Mouse (Mus musculus) midbrain, embryonic 13.5 days (tissue): ENCODE measurements around the gene Espnl. TPM values are rescaled to one million over a fixed set of nuclear protein-coding genes. Genes with fewer than 3 reads are reported as not detected.
A peak's percentile ranks its signal among the peaks of the same experiment; 100 is the strongest.

Experiments
- ATAC-seq: fragments of 200-750 bp; cut with Nextera tagmentation; 2 replicates; pipeline ENCODE4 v1.8.0; 2017; ENCODE audit warnings: mild to moderate bottlenecking, moderate TSS enrichment, moderate library complexity
- H3K27ac ChIP-seq: fragments of 300-500 bp; sonication (generic); 2 replicates; pipeline ENCODE4 v1.5.1; 2015; ENCODE audit warnings: inconsistent platforms, mild to moderate bottlenecking, moderate library complexity
- H3K27me3 ChIP-seq: fragments of 300-500 bp; sonication (generic); 2 replicates; pipeline ENCODE4 v1.6.1; 2015; ENCODE audit warnings: mild to moderate bottlenecking, inconsistent platforms
- H3K36me3 ChIP-seq: fragments of 300-500 bp; sonication (generic); 2 replicates; pipeline ENCODE4 v1.6.1; 2015; ENCODE audit warnings: mild to moderate bottlenecking, inconsistent platforms
- H3K4me1 ChIP-seq: fragments of 300-500 bp; sonication (generic); replicated peaks from 2 replicates; pipeline ENCODE4 v1.6.1; 2015; ENCODE audit warnings: inconsistent platforms
- H3K4me2 ChIP-seq: fragments of 300-500 bp; sonication (generic); replicated peaks from 2 replicates; pipeline ENCODE4 v1.6.1; 2015; ENCODE audit warnings: moderate library complexity, mild to moderate bottlenecking, inconsistent platforms
- H3K4me3 ChIP-seq: fragments of 300-500 bp; sonication (generic); replicated peaks from 2 replicates; pipeline ENCODE4 v1.5.1; 2015; ENCODE audit warnings: mild to moderate bottlenecking, inconsistent platforms
- H3K9ac ChIP-seq: fragments of 300-500 bp; sonication (generic); replicated peaks from 2 replicates; pipeline ENCODE4 v1.6.1; 2015; ENCODE audit warnings: mild to moderate bottlenecking, inconsistent platforms
- H3K9me3 ChIP-seq: fragments of 300-500 bp; sonication (generic); 2 replicates; pipeline ENCODE4 v1.6.1; 2016; ENCODE audit warnings: mild to moderate bottlenecking, inconsistent platforms
- WGBS: fragments of 180-500 bp; shearing (Covaris S2); methylation state at CpG from one replicate; pipeline ENCODE4 v1.1.7; 2015; 5-methylcytosine and 5-hydroxymethylcytosine counted together
- polyA plus RNA-seq: library from polyadenylated mRNA; unstranded; fragments of >200 nt; fragmentation: Nextera tagmentation; extraction: Ambion mirVana; gene quantifications from 2 replicates; pipeline ENCODE4 v1.2.1, GENCODE M21; 2015

Espnl gene
- polyA plus RNA-seq, 1 experiment from 2014 or later: 0.15 TPM

DNA sequence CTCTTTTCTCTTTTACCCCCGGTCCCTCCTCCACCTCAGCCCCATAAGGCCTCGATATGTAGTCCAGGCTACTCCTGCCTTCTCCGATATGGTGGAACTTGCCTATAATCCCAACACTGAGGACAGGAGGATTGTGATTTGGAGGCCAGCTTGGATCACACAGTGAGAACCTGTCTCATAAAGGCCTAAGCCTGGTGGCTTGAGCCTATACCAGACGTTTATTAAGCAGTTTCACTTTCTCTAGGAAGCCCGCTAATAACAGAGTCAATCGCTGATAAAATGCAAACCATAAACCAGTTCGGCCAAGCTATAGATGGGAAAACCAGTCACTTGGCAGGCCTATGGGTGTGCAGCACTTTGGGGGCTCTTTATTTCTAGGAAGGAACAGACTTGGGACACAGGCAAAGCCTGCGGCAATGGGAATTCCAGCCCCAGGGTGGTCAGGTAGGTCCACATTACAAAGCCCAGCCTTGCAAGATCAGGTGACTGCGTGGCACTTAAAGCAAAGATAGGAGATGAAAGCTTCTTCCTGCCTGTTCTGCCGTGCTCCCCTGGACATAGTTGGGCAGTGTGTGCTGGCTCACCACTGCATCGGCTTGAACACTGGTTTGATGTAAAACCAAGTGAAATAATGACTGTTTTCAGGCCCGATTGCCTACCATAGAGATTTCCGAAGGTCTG is 22.7 kb upstream of the Espnl start:
- H3K4me1 ChIP-seq: peaks cover 12% of the 10 kb centered on the region
- H3K4me2 ChIP-seq: peak overlapping the region; percentile 75
- no peak overlapping the region for H3K27ac ChIP-seq
- H3K36me3 ChIP-seq: peaks cover 8% of the 10 kb centered on the region; the same call in 1 of the 2 replicates
- H3K9me3 ChIP-seq: no peaks in the 10 kb centered on the region
- H3K9ac ChIP-seq: peak overlapping the region; percentile 84
- 84% methylated on average over 13 of the region's 13 CpGs for WGBS
- ATAC-seq: no peak
- H3K27me3 ChIP-seq: no peaks in the 10 kb centered on the region
- peak overlapping the region; percentile 86 for H3K4me3 ChIP-seq

DNA sequence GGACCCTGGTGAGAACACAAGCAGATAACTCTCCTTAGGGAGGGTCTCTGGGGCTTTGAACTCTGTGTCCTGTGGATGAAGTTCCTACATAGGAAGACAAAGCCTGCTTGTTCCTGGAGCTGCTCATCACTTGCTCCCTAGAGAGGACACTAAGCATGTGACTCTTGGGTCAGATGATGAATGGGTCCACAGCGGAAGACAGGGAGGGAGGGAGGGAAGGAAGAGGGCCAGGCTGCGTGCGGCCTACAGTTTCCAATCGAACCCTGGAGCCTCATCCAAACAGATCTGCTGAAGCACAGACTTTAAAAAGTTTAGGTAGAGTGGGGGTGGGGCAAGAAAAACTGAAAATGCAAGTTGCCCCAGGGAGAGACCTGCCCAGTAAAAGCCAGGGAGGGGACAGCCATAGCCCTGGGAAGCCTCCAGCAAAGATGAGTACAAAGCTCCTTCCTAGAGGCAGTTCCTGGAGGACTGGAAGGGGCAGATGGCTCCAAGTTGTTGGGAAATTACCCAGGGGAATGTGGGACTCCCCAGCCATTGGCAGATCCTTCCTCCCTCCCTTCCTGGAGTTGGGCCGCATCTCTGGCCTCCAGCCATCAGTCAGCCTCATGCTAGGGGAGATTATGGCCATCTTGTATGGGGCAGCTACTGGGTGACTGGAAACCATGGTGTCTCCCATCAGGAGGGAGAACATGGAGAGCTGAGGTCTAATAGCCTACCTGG is 22.0 kb upstream of the Espnl start:
- Histone ChIP-seq H3K9ac (no peak overlapping the region), H3K27me3 (no peaks in the 10 kb centered on the region), H3K4me1 (peaks cover 12% of the 10 kb centered on the region), H3K4me2 (no peak overlapping the region), H3K27ac (no peak overlapping the region), H3K36me3 (peaks cover 13% of the 10 kb centered on the region; the same call in 1 of the 2 replicates), H3K9me3 (no peaks in the 10 kb centered on the region), H3K4me3 (no peak overlapping the region)
- 93% methylated on average over 5 of the region's 5 CpGs for WGBS
- ATAC-seq: no peak

DNA sequence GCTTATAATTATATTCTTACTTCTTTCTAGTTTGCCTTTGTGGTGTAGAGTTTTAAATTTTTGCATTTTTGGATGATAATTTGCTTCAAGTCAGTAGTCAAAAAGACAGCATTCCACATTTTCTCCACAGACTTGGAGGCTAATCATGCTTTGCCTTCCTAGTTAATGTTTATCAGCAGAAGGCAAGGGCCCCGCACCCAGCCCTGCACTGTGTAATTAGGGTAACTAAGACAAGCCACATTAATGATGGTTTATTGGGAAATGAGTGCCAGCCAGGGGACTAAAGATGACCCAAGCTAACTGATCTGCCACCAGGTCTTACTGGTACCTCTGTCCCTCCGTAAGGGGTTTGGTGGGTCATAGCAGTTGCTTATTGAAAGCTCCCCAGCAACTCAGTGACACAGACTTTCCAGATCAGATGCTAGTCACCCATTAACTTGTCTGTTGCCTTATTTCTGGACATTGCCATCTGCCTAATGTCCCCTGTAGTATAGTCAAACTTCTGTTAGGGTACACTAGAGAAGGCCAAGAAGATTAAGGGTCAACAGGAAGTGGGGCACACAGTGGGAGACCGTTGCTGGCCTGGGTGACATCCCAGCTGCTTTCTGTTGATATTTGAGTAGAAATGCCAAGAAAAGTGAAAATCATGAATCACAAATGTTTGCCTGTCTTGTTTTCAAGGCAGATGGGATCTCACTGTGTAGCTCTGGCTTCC is 20.5 kb upstream of the Espnl start:
- no peak overlapping the region for H3K4me2 ChIP-seq
- WGBS: 94% methylated on average over 3 of the region's 3 CpGs
- H3K27ac ChIP-seq: no peak overlapping the region
- H3K4me1 ChIP-seq: peaks cover 12% of the 10 kb centered on the region
- no peak for ATAC-seq
- H3K9ac ChIP-seq: no peak overlapping the region
- H3K4me3 ChIP-seq: no peak overlapping the region
- H3K9me3 ChIP-seq: no peaks in the 10 kb centered on the region
- H3K27me3 ChIP-seq: no peaks in the 10 kb centered on the region
- H3K36me3 ChIP-seq: peaks cover 28% of the 10 kb centered on the region

DNA sequence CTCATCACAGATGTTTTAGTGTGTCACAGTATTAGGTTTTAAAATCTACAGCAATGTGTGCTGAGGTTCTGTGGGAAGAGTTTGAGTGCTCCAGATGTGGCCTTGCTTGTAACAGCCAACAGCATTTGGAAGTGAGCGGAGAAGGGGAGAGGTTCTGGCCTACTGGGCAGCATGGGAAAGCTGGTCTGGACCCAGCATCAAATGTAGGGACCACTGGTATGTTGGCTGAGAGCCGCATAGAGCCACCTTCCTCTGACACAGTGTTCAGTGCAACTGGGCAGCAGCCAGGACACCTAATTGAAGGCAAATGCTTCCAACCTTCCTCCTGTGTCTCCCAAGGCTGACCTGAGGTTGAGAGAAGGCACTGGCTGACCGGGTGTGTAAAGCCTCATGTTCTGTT is 19.9 kb upstream of the Espnl start:
- no peak for ATAC-seq
- H3K4me2 ChIP-seq: no peak overlapping the region
- no peak overlapping the region for H3K4me3 ChIP-seq
- H3K27ac ChIP-seq: no peak overlapping the region
- H3K9ac ChIP-seq: no peak overlapping the region
- WGBS: 89% methylated on average over 3 of the region's 3 CpGs
- no peaks in the 10 kb centered on the region for H3K27me3 ChIP-seq
- no peaks in the 10 kb centered on the region for H3K9me3 ChIP-seq
- H3K4me1 ChIP-seq: peaks cover 12% of the 10 kb centered on the region
- H3K36me3 ChIP-seq: peaks cover 30% of the 10 kb centered on the region

DNA sequence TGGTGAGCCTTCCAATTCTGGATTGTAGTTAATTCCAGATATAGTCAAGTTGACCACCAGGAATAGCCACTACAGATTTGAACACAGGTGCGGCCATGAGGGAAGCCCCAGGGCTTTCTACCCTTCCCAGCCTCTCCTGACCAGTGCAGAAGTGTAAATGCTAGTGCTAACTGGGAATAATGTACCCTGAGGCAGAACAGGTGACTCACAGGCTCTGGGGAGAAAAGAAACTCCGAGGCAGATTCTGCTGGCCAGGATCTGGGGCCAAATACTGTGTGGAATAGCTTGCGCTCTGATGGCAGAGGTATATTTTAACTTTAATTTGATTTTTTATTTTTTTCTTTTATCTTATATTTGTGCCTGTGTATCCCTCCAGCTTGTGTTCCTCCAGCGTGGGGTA is 17.3 kb upstream of the Espnl start:
- H3K4me3 ChIP-seq: no peak overlapping the region
- ATAC-seq: no peak
- no peaks in the 10 kb centered on the region for H3K9me3 ChIP-seq
- WGBS: 95% methylated on average over 4 of the region's 4 CpGs
- H3K27ac ChIP-seq: no peak overlapping the region
- H3K9ac ChIP-seq: no peak overlapping the region
- peaks cover 50% of the 10 kb centered on the region for H3K36me3 ChIP-seq
- no peaks in the 10 kb centered on the region for H3K27me3 ChIP-seq
- no peaks in the 10 kb centered on the region for H3K4me1 ChIP-seq
- no peak overlapping the region for H3K4me2 ChIP-seq

DNA sequence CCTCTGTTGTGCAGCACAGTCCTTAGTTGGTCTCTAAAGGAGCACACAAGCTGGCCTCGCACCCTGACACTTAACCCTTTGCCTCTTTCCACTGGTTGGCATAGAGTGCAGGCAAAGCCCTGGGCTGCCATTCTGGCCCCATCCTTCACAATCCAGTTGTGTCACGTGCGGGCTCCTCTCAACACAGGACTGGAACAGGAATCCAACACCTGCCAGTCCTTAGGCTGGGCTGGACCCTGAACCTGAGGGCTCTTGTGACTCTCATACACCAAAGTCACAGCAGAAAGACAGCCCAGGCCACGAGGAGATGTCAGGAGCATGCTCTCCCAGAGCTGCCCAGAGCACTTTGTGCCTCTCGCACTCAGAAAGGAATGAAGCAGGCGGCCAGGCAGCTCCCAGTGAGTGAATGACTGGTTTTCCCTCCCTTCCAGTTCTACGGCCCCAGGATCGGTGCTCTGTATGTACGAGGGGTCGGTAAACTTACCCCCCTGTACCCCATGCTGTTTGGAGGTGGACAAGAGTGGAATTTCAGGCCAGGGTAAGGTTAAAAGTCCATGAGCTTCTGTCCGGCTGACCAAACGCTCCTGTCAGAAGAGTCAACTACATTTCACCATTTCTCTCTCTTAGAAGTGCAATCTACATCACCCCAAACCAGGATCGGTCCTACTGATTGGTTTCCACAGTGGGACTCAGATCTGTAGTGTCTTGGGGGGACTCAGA is 12.3 kb upstream of the Espnl start:
- no peaks in the 10 kb centered on the region for H3K9me3 ChIP-seq
- peaks cover 8% of the 10 kb centered on the region for H3K4me1 ChIP-seq
- H3K27me3 ChIP-seq: no peaks in the 10 kb centered on the region
- no peak for ATAC-seq
- no peak overlapping the region for H3K4me3 ChIP-seq
- peaks cover 59% of the 10 kb centered on the region for H3K36me3 ChIP-seq
- H3K4me2 ChIP-seq: no peak overlapping the region
- 92% methylated on average over 13 of the region's 13 CpGs for WGBS
- no peak overlapping the region for H3K9ac ChIP-seq
- H3K27ac ChIP-seq: no peak overlapping the region

DNA sequence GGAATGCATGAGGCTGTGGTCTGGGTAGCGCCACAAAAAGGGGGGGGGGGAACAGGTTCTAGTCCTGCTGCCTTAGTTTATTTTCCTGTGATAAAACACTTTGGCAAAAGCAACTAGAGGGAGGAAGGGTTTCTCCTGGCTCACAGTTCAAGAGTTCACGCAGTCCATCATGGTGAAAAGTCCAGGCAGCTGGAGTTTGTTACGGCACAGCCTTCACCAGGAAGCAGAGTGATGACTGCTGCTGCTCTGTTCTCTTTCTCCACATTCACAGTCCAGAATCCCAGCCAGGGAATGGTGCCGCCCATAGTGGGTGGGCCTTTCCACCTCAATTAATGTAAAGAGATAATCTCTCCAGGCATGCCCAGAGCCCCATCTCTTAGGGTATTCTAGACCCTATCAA is 9.6 kb upstream of the Espnl start:
- Histone ChIP-seq H3K27ac (no peak overlapping the region), H3K4me2 (no peak overlapping the region), H3K9me3 (no peaks in the 10 kb centered on the region), H3K4me3 (no peak overlapping the region), H3K27me3 (no peaks in the 10 kb centered on the region), H3K4me1 (peaks cover 8% of the 10 kb centered on the region), H3K9ac (no peak overlapping the region), H3K36me3 (peaks cover 36% of the 10 kb centered on the region)
- ATAC-seq: no peak
- WGBS: 92% methylated on average over 4 of the region's 4 CpGs

DNA sequence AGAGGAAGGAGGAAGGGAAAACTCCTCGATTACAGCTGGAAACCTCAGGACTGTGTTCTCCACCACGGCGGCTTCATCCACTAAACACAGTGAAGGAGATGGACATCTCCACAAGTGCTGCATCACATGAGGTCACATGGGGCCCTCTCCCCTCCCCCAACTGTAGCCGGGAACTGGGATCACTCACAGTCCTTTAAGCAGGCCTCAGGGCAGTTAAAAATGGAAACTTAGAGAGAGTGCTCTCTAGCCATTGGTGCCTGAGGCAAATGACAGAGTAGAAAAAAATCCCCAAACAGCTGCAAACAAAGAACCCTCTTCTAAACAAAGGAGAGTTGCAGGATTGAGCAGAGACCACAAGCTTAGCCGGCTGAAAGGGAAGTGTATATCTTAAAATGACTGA is 8.6 kb upstream of the Espnl start:
- no peak overlapping the region for H3K4me3 ChIP-seq
- H3K9me3 ChIP-seq: no peaks in the 10 kb centered on the region
- no peaks in the 10 kb centered on the region for H3K27me3 ChIP-seq
- H3K36me3 ChIP-seq: peaks cover 33% of the 10 kb centered on the region
- H3K9ac ChIP-seq: no peak overlapping the region
- WGBS: 52% methylated on average over 5 of the region's 5 CpGs
- H3K4me1 ChIP-seq: peaks cover 8% of the 10 kb centered on the region
- 0 out of 2 replicates have a peak, but pooled peaks have one; percentile 14 for ATAC-seq
- 0 out of 2 replicates have a peak overlapping the region, but pooled peaks have one; percentile 17 for H3K27ac ChIP-seq
- no peak overlapping the region for H3K4me2 ChIP-seq

DNA sequence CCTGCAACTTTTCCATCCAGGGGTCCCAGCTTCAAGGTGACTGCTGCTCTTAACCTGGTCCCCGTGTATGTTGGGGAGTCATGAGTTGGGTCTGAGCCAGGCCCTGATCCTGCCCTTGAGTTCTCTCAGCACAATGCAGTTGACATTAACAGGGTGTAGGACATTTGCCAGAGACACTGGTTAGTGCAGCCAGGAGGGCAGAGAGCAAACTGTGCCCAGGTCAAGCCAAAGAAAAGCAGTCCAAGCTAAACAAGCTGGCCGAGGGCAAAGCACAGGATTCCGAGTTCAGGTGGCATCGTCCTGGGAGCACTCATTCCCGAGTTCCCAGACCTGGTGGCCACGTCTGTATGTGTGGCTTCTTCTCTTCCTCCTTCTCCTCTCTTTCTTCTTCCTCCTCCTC is 4.2 kb upstream of the Espnl start:
- no peaks in the 10 kb centered on the region for H3K9me3 ChIP-seq
- H3K4me3 ChIP-seq: no peak overlapping the region
- no peak overlapping the region for H3K27ac ChIP-seq
- H3K27me3 ChIP-seq: no peaks in the 10 kb centered on the region
- H3K4me2 ChIP-seq: no peak overlapping the region
- ATAC-seq: no peak
- peaks cover 8% of the 10 kb centered on the region for H3K4me1 ChIP-seq
- WGBS: 89% methylated on average over 6 of the region's 6 CpGs
- no peak overlapping the region for H3K9ac ChIP-seq
- no peaks in the 10 kb centered on the region; the same call in 1 of the 2 replicates for H3K36me3 ChIP-seq

DNA sequence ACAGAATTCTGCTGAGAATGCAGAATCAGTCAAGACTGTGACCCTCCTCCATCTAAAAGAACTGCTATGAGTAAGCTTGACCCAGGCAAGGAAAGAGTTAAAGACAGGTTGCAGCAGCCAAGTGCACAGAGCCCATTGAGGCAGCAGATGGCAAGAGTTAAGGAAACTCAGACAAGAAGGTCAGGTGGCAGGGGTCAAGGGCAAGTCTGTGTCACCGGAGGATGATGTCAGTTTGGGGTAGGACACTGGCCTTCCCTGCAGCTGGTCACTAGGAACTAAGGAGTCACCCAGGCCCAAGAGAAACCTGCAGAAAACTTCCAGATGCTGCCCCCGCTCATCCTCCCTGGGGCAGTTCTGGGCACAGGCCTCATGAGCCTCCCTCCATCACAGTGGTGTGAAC is 2.8 kb downstream of the Espnl start:
- ATAC-seq: no peak
- H3K4me2 ChIP-seq: no peak overlapping the region
- H3K27me3 ChIP-seq: no peaks in the 10 kb centered on the region
- H3K9ac ChIP-seq: no peak overlapping the region
- no peak overlapping the region for H3K4me3 ChIP-seq
- H3K36me3 ChIP-seq: no peaks in the 10 kb centered on the region
- no peaks in the 10 kb centered on the region for H3K9me3 ChIP-seq
- H3K4me1 ChIP-seq: no peaks in the 10 kb centered on the region
- 81% methylated on average over 2 of the region's 2 CpGs for WGBS
- H3K27ac ChIP-seq: no peak overlapping the region

DNA sequence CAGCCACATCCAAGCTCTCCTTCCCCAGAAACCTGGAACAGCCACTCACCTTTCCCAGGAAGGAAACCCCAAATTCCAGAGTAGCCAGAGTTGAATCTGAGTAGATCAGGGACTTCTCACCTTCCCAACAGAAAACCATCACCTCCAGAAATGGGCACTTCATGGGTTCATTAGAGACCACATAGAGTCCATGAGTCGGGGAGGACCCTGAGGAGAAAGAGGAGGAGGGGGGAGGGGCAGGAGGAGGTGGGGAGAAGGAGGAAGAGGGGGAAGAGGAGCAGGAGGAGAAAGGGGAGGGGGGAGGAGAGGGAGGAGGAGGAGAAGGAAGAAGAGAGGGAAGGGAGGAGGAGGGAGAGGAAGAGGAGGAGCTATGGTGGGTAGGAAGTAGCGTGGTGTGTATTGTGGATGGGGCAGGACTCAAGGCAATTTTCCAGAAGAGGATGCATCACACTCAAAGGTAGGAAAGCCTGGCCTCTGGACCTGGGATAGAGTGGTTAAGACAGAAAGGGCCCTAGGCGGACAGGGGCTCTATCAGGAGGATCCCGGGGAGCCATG is 3.7 kb downstream of the Espnl start:
- H3K36me3 ChIP-seq: no peaks in the 10 kb centered on the region
- H3K27me3 ChIP-seq: no peaks in the 10 kb centered on the region
- H3K9ac ChIP-seq: no peak overlapping the region
- no peak for ATAC-seq
- H3K4me2 ChIP-seq: no peak overlapping the region
- no peaks in the 10 kb centered on the region for H3K4me1 ChIP-seq
- 79% methylated on average over 4 of the region's 4 CpGs for WGBS
- no peak overlapping the region for H3K27ac ChIP-seq
- no peak overlapping the region for H3K4me3 ChIP-seq
- no peaks in the 10 kb centered on the region for H3K9me3 ChIP-seq
